Comparison of ENCODE assay signal across 8 mouse cellular contexts in genomic region chr10:76835497-76836357, GRCm38 (mm10).
DNase-seq lines count a peak whose midpoint lies in the region; ATAC-seq lines count a peak whose summit lies in the region.

No protein-coding gene starts in this region.

- no peak overlapping the region for H3K4me3 ChIP-seq in hindbrain, embryonic 16.5 days (ENCODE audit: low read length)

- H3K9me3 ChIP-seq in hindbrain, embryonic 16.5 days (ENCODE audit: control insufficient read depth, low read length), result no peaks in the 10 kb centered on the region

- 59% methylated on average over 14 of the region's 14 CpGs for WGBS in hindbrain, embryonic 16.5 days

- H3K4me1 ChIP-seq in hindbrain, embryonic 16.5 days (ENCODE audit: control insufficient read depth, insufficient read depth, low read depth, low read length), result peaks cover 5% of the 10 kb centered on the region; the same call in 1 of the 2 replicates

- no peak overlapping the region for H3K9ac ChIP-seq in hindbrain, embryonic 16.5 days (ENCODE audit: low read depth, low read length)

- ATAC-seq in hindbrain, embryonic 16.5 days, result peak; percentile 87
- peak; percentile 95 for ATAC-seq in megakaryocyte-erythroid progenitor cell, adult 5-6 weeks (replicated peaks; ENCODE audit: low FRiP score, low TSS enrichment, poor library complexity, severe bottlenecking)

- no peak overlapping the region for H3K4me2 ChIP-seq in hindbrain, embryonic 16.5 days (ENCODE audit: low read length)

- H3K27ac ChIP-seq in hindbrain, embryonic 16.5 days (ENCODE audit: low read depth, low read length), result 0 out of 2 replicates have a peak overlapping the region, but pooled peaks have one; percentile 34

- H3K36me3 ChIP-seq in hindbrain, embryonic 16.5 days (ENCODE audit: control insufficient read depth, insufficient read depth, low read length), result no peaks in the 10 kb centered on the region

- no peaks in the 10 kb centered on the region; the same call in 1 of the 2 replicates for H3K27me3 ChIP-seq in hindbrain, embryonic 16.5 days (replicated peaks; ENCODE audit: control insufficient read depth, insufficient read depth, low read length)

- DNase-seq in T-cell, adult 2 months (ENCODE audit: low spot score), result peak; percentile 64
- DNase-seq in cerebellum, postnatal 14 days, result peak; percentile 96 to 97
- DNase-seq in frontal cortex, postnatal 36 days (ENCODE audit: low spot score in 2 of 2), result peak; percentile 78 to 92
- DNase-seq in layer of hippocampus, postnatal 36 days, result peak; percentile 83 to 84
- peak; percentile 89 for DNase-seq in right cerebral cortex, postnatal 14 days
- DNase-seq in urinary bladder, postnatal 14 days (ENCODE audit: low spot score), result peak; percentile 83
